Comparison of ENCODE assay signal across 15 mouse cellular contexts in the genomic region with DNA sequence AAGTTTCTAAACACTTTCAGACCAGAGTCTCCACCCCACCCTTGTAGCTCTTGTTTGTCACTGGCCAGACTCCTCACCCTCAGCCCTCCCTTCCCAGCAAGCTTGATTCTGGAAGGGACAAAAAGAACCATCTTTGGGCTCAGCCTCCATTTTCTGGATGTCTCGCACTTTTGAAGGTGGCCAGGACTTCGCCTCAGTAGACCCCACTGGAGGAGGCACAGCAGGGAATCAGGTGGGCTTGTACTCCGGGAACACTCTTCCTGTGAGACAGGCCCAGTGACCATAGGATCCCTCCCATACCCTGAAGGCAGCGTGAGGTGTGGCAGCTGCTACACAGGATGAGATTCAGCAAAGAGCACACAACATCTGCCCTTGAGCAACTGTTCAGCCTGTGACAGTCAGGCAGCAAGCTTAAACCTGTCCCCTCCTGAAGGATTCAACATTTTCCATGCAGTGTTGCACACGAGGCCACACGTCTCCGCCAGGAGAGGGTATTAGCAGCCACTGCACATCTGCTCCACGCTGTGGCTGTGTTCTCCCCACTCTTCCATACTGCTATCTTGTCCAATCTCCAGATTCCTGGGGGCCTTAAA. TPM values are rescaled to one million over a fixed set of nuclear protein-coding genes. Genes with fewer than 3 reads are reported as not detected.
A peak's percentile ranks its signal among the peaks of the same experiment; 100 is the strongest.
DNase-seq lines count a peak whose midpoint lies in the region; ATAC-seq and TF ChIP-seq lines count a peak whose summit lies in the region.
"Had no signal": no experiment of that assay in that cellular context is flagged by ENCODE, and none has a peak within 500 bp of the region (broad histone marks: within the 10 kb centered on the region; RNA-seq: fewer than 3 reads in every experiment).

No protein-coding gene starts in this region.

- intact Hi-C loops in gastrocnemius, adult 2 months (cut with DNase I), result no loop called here
- intact Hi-C loops in gastrocnemius, postnatal 14 days (cut with DNase I; ENCODE audit: low total_unique reads), result no loop called here

- H3K9me3 ChIP-seq in midbrain, embryonic 13.5 days, result no peaks in the 10 kb centered on the region
- H3K9me3 ChIP-seq in midbrain, postnatal 0 days (ENCODE audit: low read length), result no peaks in the 10 kb centered on the region
- H3K9me3 ChIP-seq in stomach, postnatal 0 days (ENCODE audit: control insufficient read depth, low read length), result no peaks in the 10 kb centered on the region
- H3K9me3 ChIP-seq: liver, embryonic 13.5 days; midbrain, embryonic 10.5 days had no signal

- no peak for TF ChIP-seq EP300 in stomach, postnatal 0 days (optimal IDR thresholded peaks at IDR 0.05)

- H3K27ac ChIP-seq in gastrocnemius, adult 2 months, result peak overlapping the region; percentile 16; the same call in 1 of the 2 replicates
- H3K27ac ChIP-seq in midbrain, embryonic 13.5 days, result no peak overlapping the region
- no peak overlapping the region for H3K27ac ChIP-seq in midbrain, postnatal 0 days (ENCODE audit: low read depth, low read length)
- peak overlapping the region; percentile 56; the same call in 1 of the 2 replicates for H3K27ac ChIP-seq in stomach, postnatal 0 days (replicated peaks)
- H3K27ac ChIP-seq: liver, embryonic 13.5 days; midbrain, embryonic 10.5 days had no signal

- H3K36me3 ChIP-seq in midbrain, embryonic 13.5 days, result no peaks in the 10 kb centered on the region
- no peaks in the 10 kb centered on the region for H3K36me3 ChIP-seq in midbrain, postnatal 0 days (ENCODE audit: insufficient read depth, low read length)
- no peaks in the 10 kb centered on the region for H3K36me3 ChIP-seq in stomach, postnatal 0 days (ENCODE audit: control insufficient read depth, insufficient read depth, low read length)
- H3K36me3 ChIP-seq: liver, embryonic 13.5 days; midbrain, embryonic 10.5 days had no signal

- H3K4me1 ChIP-seq in midbrain, embryonic 13.5 days (replicated peaks), result no peaks in the 10 kb centered on the region
- no peaks in the 10 kb centered on the region for H3K4me1 ChIP-seq in midbrain, postnatal 0 days (ENCODE audit: insufficient read depth, low read length)
- H3K4me1 ChIP-seq in stomach, postnatal 0 days (replicated peaks; ENCODE audit: control insufficient read depth, insufficient read depth), result peaks cover 14% of the 10 kb centered on the region; the same call in 1 of the 2 replicates

- TF ChIP-seq CTCF in gastrocnemius, adult 2 months (IDR thresholded peaks at IDR 0.05), result no peak
- TF ChIP-seq CTCF in midbrain, postnatal 0 days (IDR thresholded peaks at IDR 0.05), result no peak
- TF ChIP-seq CTCF in stomach, postnatal 0 days (IDR thresholded peaks at IDR 0.05; ENCODE audit: low read depth), result no peak

- no peak overlapping the region for H3K4me2 ChIP-seq in midbrain, embryonic 13.5 days (replicated peaks)
- H3K4me2 ChIP-seq in midbrain, postnatal 0 days (ENCODE audit: low read depth, low read length, poor library complexity, severe bottlenecking), result no peak overlapping the region
- no peak overlapping the region for H3K4me2 ChIP-seq in stomach, postnatal 0 days (replicated peaks; ENCODE audit: low read depth)
- H3K4me2 ChIP-seq: liver, embryonic 13.5 days had no signal

- H3K27me3 ChIP-seq in midbrain, embryonic 13.5 days, result no peaks in the 10 kb centered on the region
- no peaks in the 10 kb centered on the region for H3K27me3 ChIP-seq in midbrain, postnatal 0 days (ENCODE audit: insufficient read depth, low read length)
- H3K27me3 ChIP-seq in stomach, postnatal 0 days (ENCODE audit: control insufficient read depth, insufficient read depth, low read length), result no peaks in the 10 kb centered on the region

- no peak overlapping the region for H3K4me3 ChIP-seq in gastrocnemius, adult 2 months
- no peak overlapping the region for H3K4me3 ChIP-seq in midbrain, embryonic 13.5 days (replicated peaks)
- no peak overlapping the region for H3K4me3 ChIP-seq in midbrain, postnatal 0 days (ENCODE audit: low read depth, low read length)
- H3K4me3 ChIP-seq in stomach, postnatal 0 days (ENCODE audit: low read depth, low read length), result no peak overlapping the region
- H3K4me3 ChIP-seq: liver, embryonic 13.5 days; midbrain, embryonic 10.5 days had no signal

- ATAC-seq in midbrain, embryonic 13.5 days, result no peak
- no peak for ATAC-seq in midbrain, postnatal 0 days (ENCODE audit: low FRiP score)
- no peak for ATAC-seq in stomach, postnatal 0 days (ENCODE audit: low FRiP score, low TSS enrichment)
- ATAC-seq: forebrain, postnatal 0 days had no signal

- DNase-seq in gastrocnemius, adult 2 months, result no peak
- no peak for DNase-seq in gastrocnemius, postnatal 14 days
- no peak for DNase-seq in midbrain, postnatal 0 days (ENCODE audit: low spot score)
- DNase-seq in ZHBTc4 (ENCODE audit: low read depth, low spot score), result peak; percentile 68
- no peak for DNase-seq in stomach, postnatal 0 days (ENCODE audit: low spot score)
- DNase-seq in cerebellum, postnatal 10 days, result no peak
- DNase-seq: cerebellum, postnatal 14 days; forebrain, postnatal 0 days; gastrocnemius, postnatal 25 days; kidney, adult 9 months; liver, embryonic 13.5 days; lung, postnatal 10 days; thymus, postnatal 25 days had no signal

- 69% methylated on average over 8 of the region's 8 CpGs for WGBS in midbrain, embryonic 13.5 days
- WGBS in midbrain, postnatal 0 days, result 65% methylated on average over 8 of the region's 8 CpGs
- whole genome bisulfite sequencing in stomach, postnatal 0 days, result 62% methylated on average over 8 of the region's 8 CpGs

- H3K9ac ChIP-seq in midbrain, embryonic 13.5 days (replicated peaks), result 0 out of 2 replicates have a peak overlapping the region, but pooled peaks have one; percentile 6
- H3K9ac ChIP-seq in midbrain, postnatal 0 days (replicated peaks; ENCODE audit: low read length, poor library complexity, severe bottlenecking), result no peak overlapping the region
- no peak overlapping the region for H3K9ac ChIP-seq in stomach, postnatal 0 days (ENCODE audit: low read length)
- H3K9ac ChIP-seq: forebrain, postnatal 0 days; liver, embryonic 13.5 days had no signal

RNA-seq across cellular contexts. Expression of gene Il6ra, which starts 15.7 kb away (rescaled TPM):
- 1 to 10 TPM; 4.3 to 6.4 TPM for total RNA-seq in gastrocnemius, adult 2 months (2021)
- 1 to 10 TPM; 2.4 to 8.7 TPM for total RNA-seq in gastrocnemius, postnatal 14 days (2021)
- polyA plus RNA-seq in midbrain, embryonic 13.5 days (2015; fragmentation: Nextera tagmentation; extraction: Ambion mirVana), result 0.44 and 0.46 TPM in 2 replicates
- 0.99 and 2.0 TPM in 2 replicates for total RNA-seq in midbrain, postnatal 0 days (2014; rRNA removed)
- 1.1 and 1.8 TPM in 2 replicates for polyA plus RNA-seq in midbrain, postnatal 0 days (2015; fragmentation: Nextera tagmentation; extraction: Ambion mirVana)
- polyA plus RNA-seq in stomach, postnatal 0 days (2015; fragmentation: Nextera tagmentation; extraction: Ambion mirVana), result 4.3 and 4.5 TPM in 2 replicates

Comparison
In these comparisons a context has a peak if more than half of its experiments do, and no peak if none do; other contexts are left out.
1. H3K27ac ChIP-seq: peak in gastrocnemius, adult 2 months (single experiment) and stomach, postnatal 0 days (single experiment); none in midbrain, embryonic 13.5 days (single experiment) and midbrain, postnatal 0 days (single experiment).